Mouse (Mus musculus) CD4-positive, CD25-positive, alpha-beta regulatory T cell, adult 4 months (primary cell): ENCODE data around the gene Txnrd2. TPM values are rescaled to one million over a fixed set of nuclear protein-coding genes. Genes with fewer than 3 reads are reported as not detected.

ENCODE experiments used
- ATAC-seq: one replicate; pipeline ENCODE4 v1.8.0; 2017
- polyA plus RNA-seq, 2 experiments: library from polyadenylated mRNA; unstranded; fragments of 100-300 nt; shearing (Covaris generic); gene quantifications; one replicate each; pipeline ENCODE4 v1.2.1; 2017

Gene Txnrd2
- polyA plus RNA-seq, 2 experiments from 2014 or later, result 21.7 to 26.7 TPM

DNA sequence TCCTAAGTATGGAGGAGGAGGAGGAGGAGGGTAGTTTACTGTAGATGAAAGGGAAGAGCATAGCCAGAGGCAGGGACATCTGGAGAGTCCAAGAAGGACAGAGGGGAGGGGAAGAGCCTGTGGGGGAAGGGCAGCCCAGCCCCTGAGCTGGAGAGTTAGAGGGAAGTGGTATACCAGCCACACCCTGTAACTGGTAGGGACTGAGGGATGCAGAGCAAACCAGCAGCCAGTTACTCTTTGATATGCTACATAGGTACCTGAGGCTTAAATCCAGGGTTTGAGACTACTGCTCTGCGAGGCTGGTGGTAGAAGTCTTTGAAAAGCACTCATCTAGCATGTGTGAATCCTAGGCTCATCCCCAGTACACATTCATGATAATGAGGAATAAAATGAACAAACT, 64.7 kb downstream of the Txnrd2 start:
- no peak for ATAC-seq

DNA sequence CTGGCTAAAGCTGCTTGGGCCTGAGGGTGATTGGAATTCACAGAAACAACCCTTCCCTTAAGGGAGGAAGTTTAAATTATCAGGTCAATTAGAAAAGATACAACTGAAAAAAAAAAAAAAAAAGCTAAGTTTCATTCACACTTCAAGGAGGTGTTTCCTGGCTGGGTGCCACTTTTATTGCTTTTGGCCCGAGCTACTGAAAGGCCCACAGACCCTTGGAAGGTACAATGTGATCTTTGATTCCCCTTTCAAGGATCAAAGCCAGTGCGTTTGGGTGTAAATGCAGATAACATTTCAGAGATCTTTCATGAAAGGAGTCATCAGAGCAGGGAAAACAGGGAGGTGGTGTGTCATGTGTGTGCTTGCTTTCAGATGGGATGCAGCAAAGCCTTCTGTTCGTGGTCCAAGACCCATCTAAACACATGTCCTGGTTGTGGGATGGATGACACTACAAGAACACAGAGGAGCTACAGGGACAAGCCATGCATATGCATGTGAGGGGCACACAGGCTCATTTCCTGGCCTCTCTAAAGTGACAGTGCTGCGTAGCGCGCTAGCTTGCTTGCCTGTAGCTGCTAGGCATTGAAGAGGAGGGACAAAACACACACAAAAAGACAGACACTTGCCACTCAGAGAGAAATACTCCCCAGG, 71.8 kb downstream of the Txnrd2 start:
- ATAC-seq, result no peak

DNA sequence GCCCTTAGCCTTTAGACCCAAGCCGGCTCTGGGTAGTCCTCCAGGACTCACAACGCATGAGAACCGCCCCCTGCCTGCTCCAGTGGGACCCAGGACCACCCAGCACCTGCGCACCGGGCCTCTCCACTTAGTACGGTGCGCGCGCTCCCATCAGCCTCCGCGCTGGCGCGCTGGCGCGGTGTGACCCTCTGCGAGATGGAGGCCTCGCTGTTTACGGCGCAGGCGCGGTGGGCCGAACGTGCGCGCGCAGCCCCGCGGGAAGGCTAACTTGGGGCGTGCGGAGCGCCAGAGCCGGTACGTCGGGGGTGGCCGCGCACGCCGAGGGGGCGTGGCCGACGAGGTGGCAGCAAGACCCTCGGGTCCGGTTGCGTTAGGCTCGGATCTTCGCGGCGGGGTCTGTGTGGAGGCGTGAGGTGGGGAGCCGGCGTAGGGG, 72.4 kb downstream of the Txnrd2 start, which contains the start of the genes Gnb1l and Rtl10:
Gene Gnb1l (plus strand): TSS at position 156 of the 433 bp plus-strand sequence.
Gene Rtl10 (plus strand): TSS at position 344 of the 433 bp plus-strand sequence.
- ATAC-seq, result peak; percentile 87

DNA sequence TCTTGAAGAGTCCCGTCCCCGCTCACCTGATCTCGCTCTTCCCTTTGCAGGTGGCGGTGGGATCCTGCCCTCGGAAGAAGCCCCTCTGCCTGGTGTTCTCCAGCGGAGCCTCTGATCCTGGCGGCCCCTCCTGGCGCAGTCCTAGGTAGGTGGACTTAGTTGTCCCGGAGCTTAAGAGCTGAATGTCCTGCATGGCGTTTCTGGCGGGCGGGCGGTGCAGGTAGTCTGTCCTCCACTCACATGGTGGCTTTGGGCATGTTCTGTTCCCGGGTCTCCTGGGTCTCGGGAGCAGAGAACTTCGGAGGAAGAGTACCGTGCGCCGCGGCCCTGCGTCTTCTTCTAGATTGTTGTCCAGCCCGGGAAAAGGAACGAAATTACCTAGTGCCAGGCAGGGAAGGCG, 72.8 kb downstream of the Txnrd2 start:
- ATAC-seq, result peak; percentile 17

DNA sequence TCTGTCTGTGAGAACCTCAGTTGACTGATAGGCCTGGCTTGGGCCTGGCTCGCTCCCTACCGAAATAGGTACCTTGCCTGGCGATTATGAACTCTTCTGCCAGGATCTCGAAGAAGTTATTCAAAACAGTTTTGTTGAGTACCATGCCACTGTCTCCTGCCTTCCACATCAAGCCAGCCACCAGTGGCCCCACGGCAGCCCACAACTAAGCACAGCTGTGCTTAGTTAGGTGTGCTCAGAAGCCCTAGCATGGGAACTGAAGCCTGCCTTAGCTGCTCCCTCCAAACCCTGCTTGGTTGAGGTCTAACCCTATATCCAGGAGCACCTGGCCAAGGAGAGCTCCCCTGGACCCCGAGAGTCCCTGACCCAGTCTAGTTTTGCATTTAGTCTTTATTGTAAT, 75.3 kb downstream of the Txnrd2 start:
- no peak for ATAC-seq

DNA sequence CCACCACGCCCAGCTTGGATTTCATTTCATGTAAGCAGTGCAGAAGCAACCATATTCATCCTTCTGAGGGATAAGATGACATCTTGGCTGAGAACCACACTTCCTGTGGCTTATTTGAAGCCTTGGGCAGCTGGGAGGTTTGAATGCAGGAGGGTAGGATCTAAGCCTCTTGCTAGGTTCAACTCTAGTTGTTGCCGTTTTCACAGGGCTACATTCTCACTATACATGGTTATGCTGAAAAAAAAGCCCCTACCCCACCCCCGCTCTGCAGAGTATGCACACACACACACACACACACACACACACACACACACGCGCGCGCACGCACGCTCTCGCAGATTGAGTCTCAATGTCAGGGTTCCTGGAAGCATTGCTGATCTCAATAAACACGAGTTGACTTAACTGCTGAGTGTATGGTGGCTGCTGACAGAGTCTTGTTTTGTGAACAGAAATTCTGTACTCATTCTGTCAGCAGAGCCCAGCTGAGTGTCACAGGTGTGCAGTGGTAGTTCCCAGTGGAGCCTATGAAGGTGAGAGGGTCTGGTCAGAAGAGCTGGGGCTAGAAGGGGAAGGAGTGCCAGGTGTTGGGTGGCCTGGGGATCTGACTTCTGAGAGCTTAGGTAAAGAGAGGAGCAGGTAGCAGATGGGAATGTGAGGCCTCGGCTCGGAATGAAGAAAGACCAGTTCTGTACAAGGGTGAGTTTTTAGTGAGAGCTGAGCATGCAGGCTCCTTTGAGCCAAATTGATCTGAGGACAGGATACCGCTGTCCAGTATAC, 77.6 kb downstream of the Txnrd2 start:
- no peak for ATAC-seq

DNA sequence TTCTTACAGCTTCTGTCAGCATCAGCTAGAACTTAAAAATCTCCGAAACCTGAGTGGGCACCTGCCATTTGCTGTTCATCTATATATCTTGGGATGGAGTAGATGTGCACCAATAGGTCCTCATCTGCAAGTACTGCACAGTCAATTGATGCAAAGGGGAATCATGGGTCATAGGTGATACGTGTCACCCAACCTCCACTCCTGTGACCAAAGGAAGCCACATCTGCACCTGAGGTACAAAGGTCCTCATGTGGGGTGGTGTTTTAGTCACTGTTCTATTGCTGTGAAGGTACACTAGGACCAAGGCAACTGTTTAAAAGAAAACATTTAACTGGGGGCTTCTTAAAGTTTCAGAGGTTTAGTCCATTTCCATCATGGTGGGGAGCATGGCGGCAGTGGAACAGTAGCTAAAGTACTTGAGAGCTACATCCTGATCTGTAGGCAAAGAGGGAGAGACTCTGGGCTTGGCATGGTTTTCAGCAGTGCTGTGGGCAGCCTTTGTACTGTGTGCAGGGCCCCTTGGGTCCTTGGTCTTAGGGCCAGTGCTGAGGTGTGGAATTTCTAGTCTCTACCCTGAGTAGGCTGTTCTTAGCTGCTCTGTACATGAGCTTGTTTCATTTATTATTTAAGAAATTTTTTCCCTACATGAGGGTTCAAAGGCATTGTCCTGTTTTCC, 80.5 kb downstream of the Txnrd2 start:
- ATAC-seq, result no peak

DNA sequence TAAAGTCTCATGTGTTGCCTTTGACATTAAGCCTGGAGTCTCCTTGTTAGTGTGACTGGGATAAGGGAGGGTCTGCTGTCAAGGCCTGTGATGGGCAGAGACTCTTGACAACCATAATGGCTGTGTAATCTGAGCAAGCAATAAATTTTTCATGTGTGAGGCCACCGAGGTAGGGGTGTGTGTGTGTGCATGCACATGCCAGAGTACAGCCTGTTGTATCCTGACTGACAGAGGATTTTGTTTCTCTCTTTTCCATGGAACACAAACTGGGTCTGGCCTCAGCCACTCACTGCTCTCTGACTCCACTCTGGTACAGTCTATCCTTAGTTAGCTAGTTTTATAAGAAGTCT, 81.0 kb downstream of the Txnrd2 start:
- ATAC-seq, result no peak

DNA sequence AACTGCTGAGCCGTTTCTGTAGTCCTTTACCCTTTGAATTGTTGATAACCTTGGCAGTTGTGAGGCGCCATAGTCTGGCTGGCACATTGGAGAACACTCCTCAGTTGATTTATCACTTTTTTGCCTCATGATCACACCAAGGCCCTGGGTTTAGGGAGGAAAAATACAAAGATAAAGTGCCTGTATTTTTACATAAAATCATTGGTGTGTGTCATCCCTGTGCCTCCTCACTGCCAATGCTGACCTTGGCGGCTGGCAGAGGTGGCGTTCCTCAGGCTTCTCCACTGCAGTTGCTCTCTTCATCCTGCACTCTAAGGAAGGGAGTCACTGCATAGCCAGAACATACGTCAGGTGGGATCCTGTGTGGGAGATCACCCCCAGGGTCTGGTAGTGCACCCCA, 85.6 kb downstream of the Txnrd2 start:
- no peak for ATAC-seq

DNA sequence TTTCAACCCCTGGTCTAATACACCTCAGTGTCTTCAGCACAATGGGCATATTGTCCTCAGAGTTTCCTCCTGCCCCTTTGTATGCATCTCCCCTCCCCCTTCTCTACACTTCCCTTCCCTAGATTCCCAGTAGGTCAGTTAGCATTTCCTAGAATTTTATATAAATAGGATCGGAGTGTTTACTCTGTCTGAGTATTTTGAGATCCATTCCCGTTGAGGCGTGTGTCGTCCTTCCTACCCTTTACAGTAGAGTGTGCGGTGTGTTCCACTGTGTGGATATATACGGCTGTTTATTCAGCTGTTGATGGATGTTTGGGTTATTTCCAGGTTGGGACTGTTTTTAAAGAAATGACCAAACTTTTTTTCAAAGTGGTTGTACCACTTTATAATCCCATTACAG, 87.3 kb downstream of the Txnrd2 start:
- no peak for ATAC-seq

DNA sequence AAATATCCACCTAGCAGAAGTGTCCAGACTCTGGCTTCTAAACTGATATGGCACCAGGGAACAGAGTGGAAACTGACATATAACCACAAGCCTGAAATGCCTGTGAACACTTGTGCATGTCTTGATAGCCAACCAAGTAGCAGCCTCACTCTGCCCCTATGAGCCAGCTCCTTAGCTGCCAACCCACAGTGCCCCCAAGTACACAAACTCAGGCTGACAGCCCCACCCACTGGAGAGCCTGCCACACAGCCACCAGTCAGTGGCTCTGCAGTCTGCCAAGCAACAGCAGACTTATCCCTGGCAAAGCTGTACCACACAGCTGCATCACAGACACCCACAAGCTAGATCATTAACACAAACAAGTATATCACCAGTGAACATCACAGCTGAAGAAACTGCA, 91.9 kb downstream of the Txnrd2 start:
- no peak for ATAC-seq

DNA sequence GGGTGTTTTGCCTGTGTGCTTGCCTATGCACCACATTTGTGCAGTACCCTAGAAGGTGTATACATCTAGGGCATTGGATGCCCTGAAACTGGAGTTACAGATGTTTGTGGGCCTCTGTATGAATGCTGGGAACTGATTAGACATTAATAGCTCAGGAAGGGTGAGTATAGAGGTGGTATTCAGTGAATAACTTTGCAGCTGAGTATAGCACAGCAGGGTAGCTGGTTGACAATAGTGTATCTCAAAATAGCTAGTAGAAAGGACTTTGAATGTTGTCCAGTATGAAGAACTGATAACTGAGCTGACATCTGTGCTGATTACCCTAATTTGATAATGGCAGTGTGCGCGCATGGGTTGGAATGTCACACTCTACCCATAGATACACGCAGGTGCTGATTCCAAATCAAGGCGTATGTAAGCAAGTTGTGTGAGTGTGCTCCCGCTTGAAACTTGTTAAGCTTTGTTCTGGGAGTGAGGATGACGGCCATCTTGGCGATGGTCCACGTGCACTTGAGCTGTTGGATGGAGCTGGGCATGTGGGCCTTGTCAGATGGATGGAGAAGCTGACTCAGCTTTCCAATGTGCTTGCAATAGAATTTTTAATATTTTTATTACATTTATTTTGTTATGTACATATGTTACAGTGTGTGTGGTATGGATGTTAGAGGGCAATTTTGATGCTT, 97.5 kb downstream of the Txnrd2 start:
- ATAC-seq, result no peak

DNA sequence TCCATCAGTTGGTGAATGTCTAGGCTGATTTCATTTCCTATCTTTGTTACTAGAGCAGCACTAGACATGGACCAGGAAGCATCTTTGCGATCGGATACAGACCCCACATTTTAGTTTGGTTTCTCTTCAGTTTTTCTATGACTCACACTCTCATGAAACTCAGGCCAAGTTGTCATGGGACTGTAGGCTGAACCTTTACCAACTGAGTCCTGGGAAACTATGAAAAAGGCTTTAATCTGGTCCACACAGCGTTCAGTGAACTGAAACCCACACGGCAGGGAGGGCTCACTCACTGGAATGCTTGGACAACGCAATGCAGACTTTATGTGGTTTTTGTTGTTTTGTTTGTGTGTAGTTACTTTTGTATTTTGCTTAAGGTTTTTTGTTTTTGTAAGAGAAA, 102.5 kb downstream of the Txnrd2 start:
- ATAC-seq, result no peak

Other genes starting within 250 kb of the Txnrd2 start
- not detected for gene Ccdc188, start 208.5 kb upstream of the Txnrd2 start, polyA plus RNA-seq
- gene Zdhhc8, start 191.2 kb upstream of the Txnrd2 start, polyA plus RNA-seq, result 1 to 10 TPM; 1.6 to 3.2 TPM
- 10 to 100 TPM; 42.2 to 67.6 TPM for gene Trmt2a, start 177.7 kb upstream of the Txnrd2 start, polyA plus RNA-seq
- 100 to 1,000 TPM; 122 to 138 TPM for gene Ranbp1, start 177.7 kb upstream of the Txnrd2 start, polyA plus RNA-seq
- not detected for gene Gm49776, start 168.1 kb upstream of the Txnrd2 start, polyA plus RNA-seq
- gene Dgcr8, start 137.1 kb upstream of the Txnrd2 start, polyA plus RNA-seq, result 10 to 100 TPM; 21.1 to 25.9 TPM
- gene Tango2, start 78.3 kb upstream of the Txnrd2 start, polyA plus RNA-seq, result 10 to 100 TPM; 71.4 to 94.5 TPM
- gene Arvcf, start 78.2 kb upstream of the Txnrd2 start, polyA plus RNA-seq, result under 1 TPM in 1 of 2 experiments, not detected in 1; 0.91 TPM
- gene Comt, start 468 bp downstream of the Txnrd2 start, polyA plus RNA-seq, result 10 to 100 TPM; 62.0 to 65.2 TPM
- 10 to 100 TPM; 15.4 to 21.4 TPM for gene Gnb1l, start 72.3 kb downstream of the Txnrd2 start, polyA plus RNA-seq
- 1 to 10 TPM in 1 of 2 experiments, under 1 TPM in 1; 0.67 to 1.9 TPM for gene Rtl10, start 72.5 kb downstream of the Txnrd2 start, polyA plus RNA-seq
- gene Tbx1, start 164.3 kb downstream of the Txnrd2 start, polyA plus RNA-seq, result not detected
- gene Gp1bb, start 196.0 kb downstream of the Txnrd2 start, polyA plus RNA-seq, result not detected
- not detected for gene Gm49601, start 200.0 kb downstream of the Txnrd2 start, polyA plus RNA-seq
- 1 to 10 TPM in 1 of 2 experiments, under 1 TPM in 1; 0.36 to 1.5 TPM for gene Sept5, start 203.6 kb downstream of the Txnrd2 start, polyA plus RNA-seq